Mouse (Mus musculus) G1E-ER4 (cell line): Measurements from ENCODE around the gene Daxx. TPM values are rescaled to one million over a fixed set of nuclear protein-coding genes. Genes with fewer than 3 reads are reported as not detected.

Source experiments
- GATA1 ChIP-seq: IDR thresholded peaks from one replicate; pipeline ENCODE4 v1.8.0; 2012; ENCODE audit warnings: low read length, inconsistent platforms
- polyA plus RNA-seq: library from polyadenylated mRNA; stranded (reverse); fragments of >175 nt; gene quantifications from 2 replicates; pipeline ENCODE4 v1.2.3, GENCODE M21; 2012

Gene Daxx
- polyA plus RNA-seq, 1 experiment = 59.5 TPM

GRCm38 (mm10) chr17:33953310-33953709 is 44.1 kb downstream of the Daxx start:
- no peak for TF ChIP-seq GATA1

- TF ChIP-seq GATA1 = no peak
Measured at GRCm38 (mm10) chr17:33953961-33954565, 44.8 kb downstream of the Daxx start.

GRCm38 (mm10) chr17:33954646-33955554 is 45.7 kb downstream of the Daxx start:
- no peak for TF ChIP-seq GATA1

- no peak for TF ChIP-seq GATA1
Measured at GRCm38 (mm10) chr17:33955555-33956214, 46.5 kb downstream of the Daxx start, which contains the start of the genes Vps52 and Rps18. Gene Vps52 (plus strand): TSS chr17:33955812. Gene Rps18 (minus strand): TSS chr17:33956001.

GRCm38 (mm10) chr17:33956336-33956735 is 47.1 kb downstream of the Daxx start:
- no peak for TF ChIP-seq GATA1

GRCm38 (mm10) chr17:33957493-33957892 is 48.3 kb downstream of the Daxx start:
- TF ChIP-seq GATA1 = no peak

- TF ChIP-seq GATA1 = no peak
Measured at GRCm38 (mm10) chr17:33958451-33958850, 49.2 kb downstream of the Daxx start.

GRCm38 (mm10) chr17:33959135-33959534 is 49.9 kb downstream of the Daxx start:
- no peak for TF ChIP-seq GATA1

- no peak for TF ChIP-seq GATA1
Measured at GRCm38 (mm10) chr17:33959948-33960347, 50.7 kb downstream of the Daxx start.

GRCm38 (mm10) chr17:33962876-33963275 is 53.7 kb downstream of the Daxx start:
- no peak for TF ChIP-seq GATA1

Other genes starting within 250 kb of the Daxx start
- gene Hnrnpm, start 222.6 kb upstream of the Daxx start, polyA plus RNA-seq = 1,122 and 1,843 TPM in 2 replicates
- gene March2, start 190.7 kb upstream of the Daxx start, polyA plus RNA-seq = 19.8 and 42.0 TPM in 2 replicates
- gene Rab11b, start 148.9 kb upstream of the Daxx start, polyA plus RNA-seq = 99.8 and 157 TPM in 2 replicates
- gene Angptl4, start 127.6 kb upstream of the Daxx start, polyA plus RNA-seq = not detected in 2 replicates
- 6.9 and 7.2 TPM in 2 replicates for gene Kank3, start 98.9 kb upstream of the Daxx start, polyA plus RNA-seq
- gene Rps28, start 84.9 kb upstream of the Daxx start, polyA plus RNA-seq = 1,425 and 5,080 TPM in 2 replicates
- 678 and 952 TPM in 2 replicates for gene Ndufa7, start 84.8 kb upstream of the Daxx start, polyA plus RNA-seq
- gene Cd320, start 66.3 kb upstream of the Daxx start, polyA plus RNA-seq = 9.3 and 14.4 TPM in 2 replicates
- not detected in 2 replicates for gene Gm7029, start 35.6 kb upstream of the Daxx start, polyA plus RNA-seq
- gene Kifc1, start 18.8 kb upstream of the Daxx start, polyA plus RNA-seq = 88.1 and 95.0 TPM in 2 replicates
- gene Platr17, start 4.3 kb upstream of the Daxx start, polyA plus RNA-seq = not detected in 2 replicates
- 77.2 and 82.0 TPM in 2 replicates for gene Tapbp, start 6.5 kb downstream of the Daxx start, polyA plus RNA-seq
- gene Zbtb22, start 6.5 kb downstream of the Daxx start, polyA plus RNA-seq = 49.7 and 50.9 TPM in 2 replicates
- 93.1 and 127 TPM in 2 replicates for gene Rgl2, start 20.1 kb downstream of the Daxx start, polyA plus RNA-seq
- gene Pfdn6, start 30.9 kb downstream of the Daxx start, polyA plus RNA-seq = 358 and 374 TPM in 2 replicates
- gene Wdr46, start 31.2 kb downstream of the Daxx start, polyA plus RNA-seq = 165 and 186 TPM in 2 replicates
- 11.6 and 14.2 TPM in 2 replicates for gene B3galt4, start 42.1 kb downstream of the Daxx start, polyA plus RNA-seq
- gene Vps52, start 46.4 kb downstream of the Daxx start, polyA plus RNA-seq = 64.7 and 68.2 TPM in 2 replicates
- gene Rps18, start 46.6 kb downstream of the Daxx start, polyA plus RNA-seq = 364 and 1,526 TPM in 2 replicates
- not detected in 2 replicates for gene H2-K1, start 90.9 kb downstream of the Daxx start, polyA plus RNA-seq
- gene Ring1, start 115.3 kb downstream of the Daxx start, polyA plus RNA-seq = 56.3 and 62.8 TPM in 2 replicates
- gene H2-Ke6, start 118.6 kb downstream of the Daxx start, polyA plus RNA-seq = 64.0 and 94.1 TPM in 2 replicates
- gene Slc39a7, start 122.3 kb downstream of the Daxx start, polyA plus RNA-seq = 98.4 and 100 TPM in 2 replicates
- 176 and 194 TPM in 2 replicates for gene Rxrb, start 122.4 kb downstream of the Daxx start, polyA plus RNA-seq
- gene Col11a2, start 130.0 kb downstream of the Daxx start, polyA plus RNA-seq = 0.96 and 1.5 TPM in 2 replicates
- not detected in 2 replicates for gene H2-Oa, start 182.9 kb downstream of the Daxx start, polyA plus RNA-seq
- 2.0 and 2.6 TPM in 2 replicates for gene H2-DMa, start 210.1 kb downstream of the Daxx start, polyA plus RNA-seq
- 215 and 310 TPM in 2 replicates for gene Brd2, start 213.2 kb downstream of the Daxx start, polyA plus RNA-seq
- gene H2-DMb2, start 233.9 kb downstream of the Daxx start, polyA plus RNA-seq = not detected in 2 replicates
- gene H2-DMb1, start 243.7 kb downstream of the Daxx start, polyA plus RNA-seq = 0.10 TPM in 1 of 2 replicates, not detected in the other